Mouse (Mus musculus) hematopoietic stem cell, adult 5-6 weeks (primary cell): Measurements from ENCODE around the gene Ndufa13. TPM values are rescaled to one million over a fixed set of nuclear protein-coding genes. Genes with fewer than 3 reads are reported as not detected.

ENCODE experiments used
- ATAC-seq, 2 experiments: fragments of 125-278 bp in 1 of 2; replicated peaks in 1 of 2; 2 replicates each; pipeline ENCODE4 v1.8.0; 2016 to 2017; ENCODE audit warnings: inconsistent platforms in 2 of 2, mild to moderate bottlenecking in 2 of 2, moderate number of reproducible peaks in 2 of 2, low read depth in 1 of 2, moderate TSS enrichment in 1 of 2; ENCODE audit not compliant: low FRiP score in 2 of 2, poor library complexity in 2 of 2, severe bottlenecking in 2 of 2, insufficient read depth in 1 of 2, low TSS enrichment in 1 of 2
- total RNA-seq: library from RNA; stranded (forward); fragments of 172-1452, 232-1000 nt; gene quantifications from 2 replicates; pipeline ENCODE4 v1.2.3, GENCODE M21; 2017

Gene Ndufa13
- total RNA-seq, 1 experiment from 2014 or later: 103 TPM

DNA sequence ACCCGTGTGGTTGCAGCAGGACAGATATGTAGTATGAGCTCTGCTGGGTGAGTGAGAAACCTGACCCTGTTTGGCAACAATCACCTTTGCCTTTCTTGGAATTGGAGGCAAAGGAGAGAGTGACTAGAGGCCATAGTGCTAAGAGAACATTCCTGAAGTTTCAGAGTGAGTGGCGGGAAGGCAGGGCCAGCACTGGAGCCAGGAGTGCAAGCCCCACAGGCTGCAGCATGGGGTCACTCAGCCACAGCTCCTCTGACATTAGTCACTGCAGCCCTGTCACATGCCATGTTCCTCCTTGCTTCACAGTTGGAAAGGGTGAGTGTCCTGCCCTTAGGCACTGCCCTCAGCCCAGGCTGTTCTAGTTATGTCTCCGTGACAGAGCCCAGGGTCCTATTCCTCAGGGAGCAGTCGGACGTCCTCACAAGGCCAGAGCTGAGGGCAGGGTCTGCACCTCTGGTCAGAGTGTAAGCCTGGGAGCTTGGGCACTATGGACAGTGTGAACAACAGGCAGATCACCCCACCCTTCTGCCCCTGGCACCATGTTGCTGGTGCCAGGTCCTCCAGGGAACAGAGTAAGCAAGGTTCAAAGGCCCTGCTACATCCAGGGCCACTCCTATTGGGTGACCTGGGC lies 34.5 kb downstream of the Ndufa13 start:
- ATAC-seq: no peak

DNA sequence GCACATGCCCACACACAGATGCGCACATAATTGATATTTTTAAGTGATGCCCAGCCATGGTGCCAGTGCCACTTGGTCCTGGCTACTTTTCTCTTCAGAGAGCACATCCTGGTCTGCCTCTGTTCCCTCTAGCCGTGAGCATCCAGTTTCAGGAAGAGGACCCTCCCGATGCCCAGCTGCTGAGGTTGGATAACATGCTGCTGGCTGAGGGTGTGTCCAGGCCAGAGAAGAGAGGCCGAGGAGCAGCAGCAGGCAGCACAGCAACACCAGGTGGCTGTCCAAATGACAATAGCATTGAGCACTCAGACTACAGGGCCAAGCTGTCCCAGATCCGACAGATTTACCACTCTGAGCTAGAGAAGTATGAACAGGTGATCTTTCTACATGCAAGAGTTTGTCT lies 38.2 kb downstream of the Ndufa13 start:
- ATAC-seq: no peak

DNA sequence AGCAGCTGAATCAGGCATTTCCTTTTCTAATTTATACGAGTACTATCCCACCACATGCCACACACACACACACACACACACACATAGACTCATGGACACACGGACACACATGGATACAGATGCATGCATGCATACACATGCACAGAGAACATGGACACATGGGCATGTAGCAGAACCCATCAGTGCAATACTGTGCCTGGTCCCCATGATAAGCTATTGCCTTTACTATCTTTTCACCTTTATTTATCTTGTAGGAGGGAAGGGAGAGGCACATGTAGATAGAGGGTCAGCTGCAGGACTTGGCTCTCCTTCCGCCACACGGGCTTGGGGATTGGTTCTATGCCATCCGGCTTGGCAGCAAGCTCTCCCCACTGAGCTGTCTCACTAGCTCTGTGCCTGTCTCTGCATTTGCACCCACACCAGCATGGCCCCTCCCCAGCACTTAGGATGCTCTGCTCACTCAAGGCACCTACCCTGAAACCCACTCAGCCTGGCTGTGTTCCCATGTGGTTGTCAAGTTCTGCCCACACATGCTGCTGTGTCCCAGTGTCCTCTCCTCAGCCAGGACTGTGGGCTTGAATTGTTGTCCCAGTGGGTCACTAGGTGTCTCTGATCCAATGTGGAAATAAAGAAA lies 38.9 kb downstream of the Ndufa13 start:
- ATAC-seq: no peak; a peak in 1 of 4 replicates

DNA sequence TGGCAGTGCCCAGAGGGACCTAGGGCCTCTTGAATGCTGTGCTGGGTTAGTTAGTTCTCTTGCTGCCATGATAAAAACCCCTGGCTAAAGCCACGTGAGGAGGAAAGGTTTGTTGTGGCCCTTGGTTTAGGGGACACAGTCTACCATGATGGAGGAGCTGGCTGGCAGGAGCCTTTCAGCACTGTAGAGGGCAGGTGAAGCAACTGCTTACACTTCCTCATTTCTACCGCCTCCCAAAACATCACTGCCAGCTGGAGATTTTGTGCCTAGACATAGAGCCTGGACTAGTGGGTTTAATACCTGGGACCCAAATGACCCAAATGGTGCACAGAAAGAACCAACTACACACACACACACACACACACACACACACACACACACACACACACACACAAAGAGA lies 41.1 kb downstream of the Ndufa13 start:
- no peak for ATAC-seq

DNA sequence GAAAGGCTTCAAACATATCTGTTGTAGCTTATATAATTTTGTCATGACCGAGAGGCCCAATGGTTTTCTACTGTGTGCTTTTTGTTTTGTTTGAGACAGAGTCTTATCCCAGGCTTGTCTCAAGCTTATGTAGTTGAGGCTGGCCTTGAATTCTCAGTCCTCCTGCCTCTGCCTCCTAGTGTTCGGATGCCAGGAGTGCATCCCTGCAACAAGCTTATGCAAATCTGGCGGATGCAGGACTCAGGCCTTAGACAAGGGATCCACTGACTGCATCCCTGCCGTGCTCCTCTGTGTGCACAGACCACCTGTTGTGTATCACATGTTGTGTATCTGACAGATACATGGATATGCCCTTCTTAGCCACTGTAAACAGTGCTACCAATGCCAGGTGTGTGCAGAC lies 41.6 kb downstream of the Ndufa13 start:
- no peak for ATAC-seq

DNA sequence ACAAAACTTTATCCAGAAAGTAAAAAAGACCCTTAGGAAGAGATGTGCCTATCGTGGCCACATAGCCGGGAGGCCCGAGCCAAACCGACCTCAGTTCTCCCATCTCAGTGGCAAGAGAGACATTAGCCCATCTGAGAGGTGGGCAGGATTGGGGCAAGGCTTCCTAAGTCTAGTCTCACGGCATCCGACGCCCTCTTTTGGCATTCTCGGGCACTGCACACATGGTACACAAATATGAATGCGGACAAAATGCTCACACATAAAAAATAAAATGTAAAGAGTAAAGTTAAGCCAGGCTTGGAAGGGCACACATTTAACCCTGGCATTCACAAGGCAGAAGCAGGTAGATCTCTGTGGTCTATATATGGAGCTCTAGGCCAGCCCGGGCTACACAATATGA lies 48.5 kb downstream of the Ndufa13 start:
- no peak for ATAC-seq

DNA sequence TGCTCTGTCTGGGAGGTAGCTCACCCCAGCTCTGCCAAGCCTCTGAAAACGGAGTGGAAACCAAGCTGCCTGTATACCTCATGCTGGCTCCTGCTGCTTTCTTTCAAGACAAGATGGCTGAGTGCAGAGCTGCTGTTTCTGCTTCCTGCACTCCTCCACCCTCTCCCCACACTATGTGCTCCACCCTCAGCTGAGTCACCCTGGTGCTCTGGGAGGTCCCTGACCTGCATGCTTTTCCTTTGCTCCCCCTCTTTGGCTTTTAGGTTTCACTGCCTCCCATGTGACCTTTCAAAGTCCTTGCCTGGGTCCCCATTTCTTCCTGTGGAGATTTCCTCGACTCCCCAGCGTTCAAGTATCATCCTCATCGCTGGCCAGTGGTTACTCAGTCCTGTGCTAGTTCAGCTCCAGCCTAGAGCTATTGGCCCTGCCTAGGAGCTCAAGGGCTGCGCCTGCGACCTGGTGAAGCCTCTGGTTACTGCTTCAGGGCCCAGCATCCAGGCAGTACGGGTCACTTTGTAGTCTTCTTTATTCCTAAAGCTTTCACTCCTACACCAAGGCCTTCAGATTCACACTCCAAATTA lies 51.3 kb downstream of the Ndufa13 start:
- 0 out of 4 replicates have a peak, but pooled peaks of 1 of the 2 experiments have one; percentile 39 for ATAC-seq

DNA sequence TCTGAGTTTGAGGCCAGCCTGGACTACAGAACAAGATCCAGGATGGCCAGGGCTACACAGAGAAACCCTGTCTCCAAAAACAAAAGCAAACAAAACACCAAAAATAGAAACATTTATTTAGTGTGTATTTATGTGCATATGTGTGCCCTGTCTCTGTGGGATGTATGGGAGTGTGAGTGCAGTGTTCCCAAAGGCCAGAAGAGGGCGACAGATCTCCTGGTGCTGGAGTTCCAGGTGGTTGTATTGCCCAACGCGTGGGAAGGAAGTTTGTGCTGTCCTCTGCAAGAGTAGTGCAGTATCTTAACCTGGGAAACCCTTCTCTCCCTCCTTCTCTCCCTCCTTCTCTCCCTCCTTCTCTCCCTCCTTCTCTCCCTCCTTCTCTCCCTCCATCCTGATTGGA lies 52.5 kb downstream of the Ndufa13 start:
- ATAC-seq: peak in 1 of 2 experiments; percentile 58; a peak in 1 of 4 replicates

DNA sequence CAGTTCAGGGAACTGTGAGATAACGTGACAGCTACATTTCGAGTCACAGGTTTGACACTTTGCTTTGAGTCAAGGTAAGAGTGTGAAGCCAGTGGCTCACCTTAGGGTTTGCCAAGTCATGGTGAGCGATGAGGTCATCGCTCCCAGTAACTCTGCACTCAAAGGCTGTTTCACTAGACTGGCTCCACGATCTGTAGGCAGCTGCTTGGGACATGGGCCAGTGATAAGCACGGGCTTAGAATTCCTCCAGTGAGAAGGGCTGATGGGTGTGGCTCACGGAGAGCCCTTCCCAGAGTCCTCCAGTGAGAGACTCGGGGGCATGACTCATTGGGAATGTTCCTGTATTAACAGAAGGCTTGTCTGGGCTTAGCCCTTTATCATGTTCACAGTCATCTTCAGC lies 53.4 kb downstream of the Ndufa13 start:
- no peak for ATAC-seq

DNA sequence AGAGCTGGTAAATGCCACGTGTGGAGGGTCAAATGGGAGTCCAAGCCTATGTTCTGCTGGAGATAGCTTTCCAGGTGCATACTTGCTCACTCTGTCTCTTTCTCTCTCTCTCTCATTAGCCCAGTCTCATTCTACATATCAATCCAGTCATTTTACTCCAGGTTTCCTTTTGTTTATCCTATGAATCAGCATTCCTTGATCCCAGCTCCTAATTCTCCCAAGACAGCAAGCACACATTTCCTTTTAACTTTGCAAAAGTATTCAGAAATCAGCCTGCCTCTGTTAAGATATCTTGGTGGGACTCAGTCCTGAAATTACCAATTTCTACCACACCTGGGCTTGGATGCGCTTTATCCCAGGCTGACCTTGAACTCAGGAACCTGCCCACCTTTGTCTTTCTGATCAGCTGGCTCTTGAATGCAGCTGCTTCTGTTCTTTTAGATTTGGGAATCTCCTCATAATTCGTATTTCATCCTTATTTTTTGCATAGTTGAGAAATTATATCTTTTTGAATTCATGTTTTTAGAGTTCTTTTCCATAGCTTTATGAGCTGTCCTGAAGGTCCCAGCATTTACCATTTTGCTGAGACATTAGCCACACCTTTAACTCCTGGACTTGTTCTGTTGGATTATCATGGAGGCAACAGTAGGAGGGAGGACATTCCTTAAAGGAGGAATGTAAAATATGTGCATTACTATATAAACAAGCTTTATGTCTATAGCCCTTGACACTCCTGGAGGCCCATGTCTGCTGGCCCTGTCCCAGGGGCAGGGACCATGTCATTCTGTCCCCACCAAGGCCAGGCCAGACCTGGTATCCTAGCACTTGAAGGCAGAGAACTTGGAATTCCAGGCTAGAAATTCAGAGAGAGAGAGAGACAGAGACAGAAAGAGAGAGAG lies 54.9 kb downstream of the Ndufa13 start:
- ATAC-seq: no peak

Other genes starting within 250 kb of the Ndufa13 start
- 1.2 and 4.8 TPM in 2 replicates for gene Zfp964, start 248.1 kb downstream of the Ndufa13 start, total RNA-seq
- gene Zfp869, start 191.8 kb downstream of the Ndufa13 start, total RNA-seq: 42.3 and 47.0 TPM in 2 replicates
- 4.8 and 9.7 TPM in 2 replicates for gene Zfp963, start 152.6 kb downstream of the Ndufa13 start, total RNA-seq
- not detected in 2 replicates for gene Gm20422, start 127.7 kb downstream of the Ndufa13 start, total RNA-seq
- gene Atp13a1, start 111.4 kb downstream of the Ndufa13 start, total RNA-seq: 13.7 and 19.4 TPM in 2 replicates
- 24.5 and 31.2 TPM in 2 replicates for gene Zfp866, start 111.4 kb downstream of the Ndufa13 start, total RNA-seq
- 29.2 and 32.8 TPM in 2 replicates for gene Gmip, start 93.9 kb downstream of the Ndufa13 start, total RNA-seq
- 2.0 and 2.6 TPM in 2 replicates for gene Lpar2, start 80.1 kb downstream of the Ndufa13 start, total RNA-seq
- gene Pbx4, start 70.1 kb downstream of the Ndufa13 start, total RNA-seq: 25.7 and 31.1 TPM in 2 replicates
- 0.25 TPM in 1 of 2 replicates, not detected in the other for gene Cilp2, start 14.9 kb downstream of the Ndufa13 start, total RNA-seq
- 2.2 TPM in 1 of 2 replicates, not detected in the other for gene Tssk6, start 374 bp downstream of the Ndufa13 start, total RNA-seq
- gene Yjefn3, start 154 bp upstream of the Ndufa13 start, total RNA-seq: not detected in 2 replicates
- 37.5 and 63.5 TPM in 2 replicates for gene Gatad2a, start 93.8 kb upstream of the Ndufa13 start, total RNA-seq
- 35.5 and 45.4 TPM in 2 replicates for gene Mau2, start 140.2 kb upstream of the Ndufa13 start, total RNA-seq
- 28.4 and 37.7 TPM in 2 replicates for gene Sugp1, start 140.3 kb upstream of the Ndufa13 start, total RNA-seq
- gene Tm6sf2, start 170.4 kb upstream of the Ndufa13 start, total RNA-seq: 0.63 TPM in 1 of 2 replicates, not detected in the other
- 0.31 TPM in 1 of 2 replicates, not detected in the other for gene Hapln4, start 180.9 kb upstream of the Ndufa13 start, total RNA-seq
- gene Ncan, start 218.3 kb upstream of the Ndufa13 start, total RNA-seq: not detected in 2 replicates
- 11.4 and 13.9 TPM in 2 replicates for gene Nr2c2ap, start 228.8 kb upstream of the Ndufa13 start, total RNA-seq
- gene Rfxank, start 236.6 kb upstream of the Ndufa13 start, total RNA-seq: 6.8 and 22.8 TPM in 2 replicates
- gene Borcs8, start 236.9 kb upstream of the Ndufa13 start, total RNA-seq: 39.0 and 43.0 TPM in 2 replicates
- 0.25 TPM in 1 of 2 replicates, not detected in the other for gene Mef2b, start 237.2 kb upstream of the Ndufa13 start, total RNA-seq